Mouse (Mus musculus): ENCODE data around the gene Prr22. TPM values are rescaled to one million over a fixed set of nuclear protein-coding genes. Genes with fewer than 3 reads are reported as not detected.

The Prr22 gene
- total and polyA plus RNA-seq, 3 experiments = 0.15 to 1.3 (median 0.93) TPM

DNA sequence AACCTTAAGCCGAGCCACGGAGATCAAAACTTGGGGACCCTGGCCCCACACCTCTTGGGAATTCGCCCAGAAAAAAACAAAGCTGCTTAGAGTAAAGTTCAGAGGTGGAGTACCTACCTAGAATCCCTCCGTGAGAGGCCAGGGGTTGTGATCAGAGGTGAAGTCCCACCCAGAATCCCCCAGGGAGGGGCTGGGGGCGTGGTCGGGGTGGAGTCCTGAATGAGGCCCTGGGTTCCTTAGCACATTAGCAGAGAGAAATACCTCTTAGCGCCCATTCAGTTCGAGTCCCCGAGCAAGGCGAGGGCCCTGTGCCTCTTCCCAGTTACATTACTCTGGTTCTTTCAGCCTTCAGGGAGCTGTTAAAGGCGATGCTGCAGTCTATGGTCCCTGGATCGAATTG, 42.4 kb upstream of the Prr22 start:
- peak overlapping the region; percentile 5; the same call in 1 of the 2 replicates for H3K4me2 ChIP-seq (ENCODE audit: insufficient read depth, low read depth, poor library complexity, severe bottlenecking)
- dilution Hi-C loops (cut with MboI; ENCODE audit: extremely low pct_ligation_motif_present, extremely low pct_unique_long_range_greater_than_20kb, low sequenced_read_pairs) (no loop called here), in situ Hi-C loops (cut with MboI; ENCODE audit: low pct_ligation_motif_present, low pct_unique_long_range_greater_than_20kb, low sequenced_read_pairs) (no loop called here)
- peaks cover 6 to 24% of the 10 kb centered on the region in 2 experiments for H3K4me1 ChIP-seq (ENCODE audit: control insufficient read depth in 1 of 2, insufficient read depth in 2 of 2)
- DNase-seq (ENCODE audit: extremely low read depth) = peak; percentile 80
- TF ChIP-seq EP300 (IDR thresholded peaks at IDR 0.05; ENCODE audit: low read length) = 0 out of 2 replicates have a peak, but pooled peaks have one; percentile 9
- no peak for TF ChIP-seq ZNF384 (IDR thresholded peaks at IDR 0.05; ENCODE audit: low read depth, low read length)
- 0 out of 2 replicates have a peak, but pooled peaks have one; percentile 36 for TF ChIP-seq MAZ (IDR thresholded peaks at IDR 0.05; ENCODE audit: low read depth, low read length)
- 0 out of 2 replicates have a peak, but pooled peaks have one; percentile 11 for TF ChIP-seq IRF4 (IDR thresholded peaks at IDR 0.05; ENCODE audit: low read depth, low read length)
- no peak overlapping the region for H3K27ac ChIP-seq (ENCODE audit: insufficient read depth, low read depth)
- H3K27me3 ChIP-seq (replicated peaks) = peaks cover 33% of the 10 kb centered on the region
- H3K9ac ChIP-seq (ENCODE audit: insufficient read depth, low read depth) = no peak overlapping the region
- H3K36me3 ChIP-seq (replicated peaks in 1 of 2; ENCODE audit: control insufficient read depth in 1 of 2, insufficient read depth in 1 of 2, low read length in 1 of 2) = peaks cover 10 to 21% of the 10 kb centered on the region in 2 experiments
- no peaks in the 10 kb centered on the region for H3K9me3 ChIP-seq (replicated peaks; ENCODE audit: low read length)
- H3K79me2 ChIP-seq (replicated peaks; ENCODE audit: control insufficient read depth, extremely low read depth, insufficient read depth, poor library complexity, severe bottlenecking) = no peaks in the 10 kb centered on the region
- H3K4me3 ChIP-seq (replicated peaks in 1 of 3; ENCODE audit: low read depth in 2 of 3, low read length in 2 of 3, poor library complexity in 1 of 3) = peak overlapping the region in 1 of 3 experiments; percentile 3

GRCm38 (mm10) chr17:56728117-56728516, 41.9 kb upstream of the Prr22 start:
- H3K4me1 ChIP-seq (ENCODE audit: control insufficient read depth in 1 of 2, insufficient read depth in 2 of 2) = peaks cover 6 to 24% of the 10 kb centered on the region in 2 experiments
- no peaks in the 10 kb centered on the region for H3K9me3 ChIP-seq (replicated peaks; ENCODE audit: low read length)
- H3K27me3 ChIP-seq (replicated peaks) = peaks cover 36% of the 10 kb centered on the region
- TF ChIP-seq ZKSCAN1 (IDR thresholded peaks at IDR 0.05; ENCODE audit: borderline replicate concordance, low read depth, low read length) (no peak), TBP (conservative IDR thresholded peaks at IDR 0.05; ENCODE audit: low read depth, low read length) (no peak), GABPA (IDR thresholded peaks at IDR 0.05; ENCODE audit: insufficient replicate concordance, low read depth, low read length) (no peak), CHD1 (IDR thresholded peaks at IDR 0.05; ENCODE audit: low read depth, low read length) (no peak), JUND (conservative IDR thresholded peaks at IDR 0.05; ENCODE audit: low read depth, low read length) (no peak), E2F4 (IDR thresholded peaks at IDR 0.05; ENCODE audit: insufficient replicate concordance, low read depth, low read length) (no peak), USF2 (conservative IDR thresholded peaks at IDR 0.05; ENCODE audit: low read depth, low read length) (no peak), USF1 (IDR thresholded peaks at IDR 0.05; ENCODE audit: low read depth, low read length) (no peak), MAZ (IDR thresholded peaks at IDR 0.05; ENCODE audit: low read depth, low read length) (no peak), JUN (IDR thresholded peaks at IDR 0.05; ENCODE audit: insufficient read depth, low read depth, low read length) (no peak), IRF4 (IDR thresholded peaks at IDR 0.05; ENCODE audit: low read depth, low read length) (no peak), MAX (IDR thresholded peaks at IDR 0.05; ENCODE audit: low read length) (no peak), SMC3 (IDR thresholded peaks at IDR 0.05; ENCODE audit: low read depth, low read length) (no peak), NELFE (IDR thresholded peaks at IDR 0.05; ENCODE audit: low read depth, low read length) (no peak), ZMIZ1 (IDR thresholded peaks at IDR 0.05; ENCODE audit: low read depth, low read length) (no peak), HCFC1 (IDR thresholded peaks at IDR 0.05; ENCODE audit: low read depth, low read length) (no peak)
- in situ Hi-C loops (cut with MboI; ENCODE audit: low pct_ligation_motif_present, low pct_unique_long_range_greater_than_20kb, low sequenced_read_pairs) (no loop called here), dilution Hi-C loops (cut with MboI; ENCODE audit: extremely low pct_ligation_motif_present, extremely low pct_unique_long_range_greater_than_20kb, low sequenced_read_pairs) (no loop called here)
- H3K4me3 ChIP-seq (replicated peaks in 1 of 3; ENCODE audit: low read depth in 2 of 3, low read length in 2 of 3, poor library complexity in 1 of 3) = no peak overlapping the region
- H3K36me3 ChIP-seq (replicated peaks in 1 of 2; ENCODE audit: control insufficient read depth in 1 of 2, insufficient read depth in 1 of 2, low read length in 1 of 2) = peaks cover 5 to 16% of the 10 kb centered on the region in 2 experiments
- H3K4me2 ChIP-seq (ENCODE audit: insufficient read depth, low read depth, poor library complexity, severe bottlenecking) = 0 out of 2 replicates have a peak overlapping the region, but pooled peaks have one; percentile 5
- no peak for DNase-seq (ENCODE audit: extremely low read depth)
- H3K9ac ChIP-seq (ENCODE audit: insufficient read depth, low read depth) = no peak overlapping the region
- H3K79me2 ChIP-seq (replicated peaks; ENCODE audit: control insufficient read depth, extremely low read depth, insufficient read depth, poor library complexity, severe bottlenecking) = no peaks in the 10 kb centered on the region
- no peak overlapping the region for H3K27ac ChIP-seq (ENCODE audit: insufficient read depth, low read depth)
